Mouse (Mus musculus) neural tube, embryonic 11.5 days (tissue): ENCODE results near the gene Tbc1d10b. TPM values are rescaled to one million over a fixed set of nuclear protein-coding genes. Genes with fewer than 3 reads are reported as not detected.
"Not testable (repeated sequence)": the region's sequence is repeated elsewhere in the genome, so short reads cannot be mapped to it uniquely, and the experiment has no call there.

Experiments used
- ATAC-seq: fragments of 200-750 bp; cut with Nextera tagmentation; 2 replicates; pipeline ENCODE4 v1.8.0; 2017; ENCODE audit warnings: moderate number of reproducible peaks, mild to moderate bottlenecking, moderate TSS enrichment, moderate library complexity; ENCODE audit not compliant: insufficient read depth, low FRiP score, low TSS enrichment
- DNase-seq: peaks from one replicate; pipeline ENCODE4 v3.0.0-alpha.2; 2015; ENCODE audit warnings: low spot score
- H3K27ac ChIP-seq: fragments of 300-500 bp; sonication (generic); 2 replicates; pipeline ENCODE4 v1.5.1; 2014; ENCODE audit warnings: low read depth, mild to moderate bottlenecking, low read length
- H3K27me3 ChIP-seq: fragments of 300-500 bp; sonication (generic); 2 replicates; pipeline ENCODE4 v1.6.1; 2014; ENCODE audit warnings: mild to moderate bottlenecking, low read length, mixed read lengths; ENCODE audit not compliant: control insufficient read depth, insufficient read depth
- H3K36me3 ChIP-seq: fragments of 300-500 bp; sonication (generic); 2 replicates; pipeline ENCODE4 v1.6.1; 2014; ENCODE audit warnings: mild to moderate bottlenecking, low read length, moderate library complexity, mixed read lengths; ENCODE audit not compliant: control insufficient read depth, insufficient read depth
- H3K4me1 ChIP-seq: fragments of 300-500 bp; sonication (generic); 2 replicates; pipeline ENCODE4 v1.6.1; 2014; ENCODE audit warnings: low read length, mixed read lengths; ENCODE audit not compliant: control insufficient read depth, insufficient read depth
- H3K4me2 ChIP-seq: fragments of 300-500 bp; sonication (generic); 2 replicates; pipeline ENCODE4 v1.6.1; 2014; ENCODE audit warnings: low read depth, mild to moderate bottlenecking, moderate library complexity
- H3K4me3 ChIP-seq: fragments of 300-500 bp; sonication (generic); 2 replicates; pipeline ENCODE4 v1.5.1; 2014; ENCODE audit warnings: low read depth, low read length
- H3K9ac ChIP-seq: fragments of 300-500 bp; sonication (generic); 2 replicates; pipeline ENCODE4 v1.6.1; 2014; ENCODE audit warnings: mild to moderate bottlenecking, low read length
- H3K9me3 ChIP-seq: fragments of 300-500 bp; sonication (generic); 2 replicates; pipeline ENCODE4 v1.6.1; 2016; ENCODE audit warnings: low read length; ENCODE audit not compliant: control insufficient read depth
- WGBS: fragments of 180-500 bp; shearing (Covaris S2); extraction: QIAGEN DNeasy Blood & Tissue Kit; methylation state at CpG from one replicate; pipeline ENCODE4 v1.1.7; 2014; 5-methylcytosine and 5-hydroxymethylcytosine counted together
- polyA plus RNA-seq: library from polyadenylated mRNA; unstranded; fragments of >200 nt; fragmentation: Nextera tagmentation; extraction: Ambion mirVana; gene quantifications from 2 replicates; pipeline ENCODE4 v1.2.1, GENCODE M21; 2014

The Tbc1d10b gene
- polyA plus RNA-seq, 1 experiment from 2014 or later: 23.9 TPM

DNA sequence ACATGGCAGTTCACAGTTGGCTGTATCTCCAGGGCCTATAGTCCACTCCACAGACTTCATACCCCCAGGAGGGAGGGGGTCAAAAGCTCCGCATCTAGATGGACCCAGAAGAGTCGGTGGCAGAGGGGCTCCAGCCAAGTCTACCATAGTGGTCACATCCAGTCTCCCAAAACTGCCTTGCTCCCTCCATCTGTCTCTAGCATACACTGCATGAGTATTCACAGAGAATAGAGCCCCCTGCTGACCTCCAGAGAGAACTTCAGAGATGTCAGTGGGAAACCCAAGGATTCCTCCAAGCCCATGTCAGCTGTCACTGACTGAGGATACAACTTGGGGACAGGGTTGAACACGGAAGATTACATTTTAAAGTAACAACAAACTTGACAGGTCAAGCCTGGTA lies 22.7 kb downstream of the Tbc1d10b start:
- Histone ChIP-seq H3K4me1 (no peaks in the 10 kb centered on the region), H3K27me3 (no peaks in the 10 kb centered on the region), H3K27ac (no peak overlapping the region), H3K9ac (no peak overlapping the region), H3K4me2 (no peak overlapping the region), H3K9me3 (no peaks in the 10 kb centered on the region), H3K4me3 (no peak overlapping the region), H3K36me3 (no peaks in the 10 kb centered on the region)
- WGBS: 57% methylated on average over 3 of the region's 3 CpGs
- no peak for DNase-seq
- ATAC-seq: no peak

DNA sequence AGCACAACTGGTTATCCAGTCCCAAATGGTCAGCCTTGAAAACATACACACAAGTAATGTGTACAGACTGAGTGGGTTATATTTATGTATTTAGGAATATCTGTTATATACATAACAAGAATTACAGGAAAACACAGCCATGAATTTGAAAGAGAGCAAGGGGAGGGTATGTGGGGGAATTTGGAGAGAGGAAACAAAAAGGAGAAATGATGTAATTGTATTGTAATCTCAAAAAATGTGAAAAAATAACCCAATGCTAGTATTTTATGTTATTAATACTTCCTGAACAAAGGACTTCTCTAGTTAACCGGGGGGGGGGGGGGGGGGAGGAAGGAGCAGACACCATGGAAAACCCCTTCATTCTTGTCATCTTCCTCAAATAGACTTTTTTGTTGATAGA lies 23.5 kb downstream of the Tbc1d10b start:
- no peak overlapping the region for H3K4me3 ChIP-seq
- H3K4me2 ChIP-seq: no peak overlapping the region
- DNase-seq: no peak
- 90% methylated on average over 1 of the region's 1 CpGs for WGBS
- no peaks in the 10 kb centered on the region for H3K9me3 ChIP-seq
- H3K27me3 ChIP-seq: no peaks in the 10 kb centered on the region
- H3K4me1 ChIP-seq: no peaks in the 10 kb centered on the region
- no peak overlapping the region for H3K27ac ChIP-seq
- H3K36me3 ChIP-seq: no peaks in the 10 kb centered on the region
- H3K9ac ChIP-seq: no peak overlapping the region
- ATAC-seq: no peak

- 83% methylated on average over 6 of the region's 6 CpGs for WGBS
- H3K27ac ChIP-seq: no peak overlapping the region
- no peaks in the 10 kb centered on the region for H3K4me1 ChIP-seq
- DNase-seq (no peak), ATAC-seq (no peak)
- H3K9me3 ChIP-seq: no peaks in the 10 kb centered on the region
- H3K4me3 ChIP-seq: no peak overlapping the region
- no peaks in the 10 kb centered on the region for H3K27me3 ChIP-seq
- H3K36me3 ChIP-seq: no peaks in the 10 kb centered on the region
- H3K4me2 ChIP-seq: no peak overlapping the region
- no peak overlapping the region for H3K9ac ChIP-seq
Observed at GRCm38 (mm10) chr7:127183828-127184227, 24.4 kb downstream of the Tbc1d10b start.

DNA sequence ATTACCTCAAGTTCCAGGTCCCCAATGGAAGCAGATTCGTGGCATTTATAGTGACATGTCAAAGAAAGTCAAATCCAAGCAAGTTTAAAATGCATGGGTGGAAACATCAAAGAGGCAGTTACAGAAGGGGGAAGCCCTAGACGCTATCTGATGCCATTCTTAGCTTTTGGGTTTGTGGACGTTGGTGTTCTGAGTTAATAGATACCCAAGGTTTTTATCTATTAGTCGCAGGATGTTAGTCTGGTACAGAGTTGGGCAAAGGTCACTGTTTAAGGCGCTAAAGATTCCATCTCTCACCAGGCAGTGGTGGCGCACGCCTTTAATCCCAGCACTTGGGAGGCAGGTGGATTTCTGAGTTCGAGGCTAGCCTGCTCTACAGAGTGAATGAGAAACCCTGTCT lies 24.9 kb downstream of the Tbc1d10b start:
- WGBS: 84% methylated on average over 8 of the region's 8 CpGs
- Histone ChIP-seq H3K27me3 (no peaks in the 10 kb centered on the region), H3K36me3 (no peaks in the 10 kb centered on the region), H3K4me3 (no peak overlapping the region), H3K4me1 (no peaks in the 10 kb centered on the region), H3K9ac (no peak overlapping the region), H3K9me3 (no peaks in the 10 kb centered on the region), H3K27ac (no peak overlapping the region), H3K4me2 (no peak overlapping the region)
- DNase-seq: no peak
- ATAC-seq: no peak

DNA sequence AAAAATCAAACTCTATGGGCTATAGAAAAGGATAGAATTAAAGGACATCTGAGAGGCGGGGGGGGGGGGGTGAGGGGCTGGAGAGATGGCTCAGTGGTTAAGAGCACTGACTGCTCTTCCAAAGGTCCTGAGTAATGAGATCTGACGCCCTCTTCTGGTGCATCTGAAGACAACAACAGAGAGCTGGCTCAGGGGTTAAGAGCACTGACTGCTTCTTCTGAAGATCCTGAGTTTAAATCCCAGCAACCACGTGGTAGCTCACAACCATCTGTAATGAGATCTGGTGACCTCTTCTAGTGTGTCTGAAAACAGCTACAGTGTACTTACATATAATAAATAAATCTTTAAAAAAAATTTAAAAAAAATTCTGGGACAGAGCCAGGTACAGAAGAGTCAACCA lies 26.5 kb downstream of the Tbc1d10b start:
- not testable (repeated sequence) for DNase-seq, H3K9ac ChIP-seq, H3K4me1 ChIP-seq, ATAC-seq, H3K36me3 ChIP-seq, H3K27me3 ChIP-seq, H3K9me3 ChIP-seq, H3K4me3 ChIP-seq, H3K27ac ChIP-seq, H3K4me2 ChIP-seq
- WGBS: 42% methylated on average over 3 of the region's 3 CpGs

DNA sequence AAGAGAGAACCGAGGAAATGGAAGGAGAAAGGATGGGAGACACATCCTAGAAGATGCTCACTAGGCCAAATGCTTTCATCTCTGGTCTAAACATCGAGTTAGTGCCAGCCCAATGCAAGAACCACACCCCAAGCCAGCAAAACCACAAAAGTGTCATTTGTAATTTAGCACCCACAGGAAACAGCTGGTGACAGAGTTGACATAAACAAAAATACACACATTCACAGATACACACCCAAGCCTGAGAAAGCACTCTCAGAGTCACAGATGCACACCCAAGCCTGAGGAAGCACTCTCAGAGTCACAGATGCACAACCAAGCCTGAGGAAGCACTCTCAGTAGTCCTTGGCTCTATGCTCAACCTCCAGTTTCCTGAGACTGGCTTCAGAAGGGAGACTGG lies 27.5 kb downstream of the Tbc1d10b start:
- WGBS: 73% methylated on average over 2 of the region's 2 CpGs

GRCm38 (mm10) chr7:127176937-127177336 lies 31.3 kb downstream of the Tbc1d10b start:
- WGBS: 72% methylated on average over 4 of the region's 4 CpGs
- Histone ChIP-seq H3K27ac (no peak overlapping the region), H3K36me3 (no peaks in the 10 kb centered on the region), H3K4me3 (no peak overlapping the region), H3K9me3 (no peaks in the 10 kb centered on the region), H3K27me3 (no peaks in the 10 kb centered on the region), H3K4me1 (no peaks in the 10 kb centered on the region), H3K9ac (no peak overlapping the region), H3K4me2 (no peak overlapping the region)
- no peak for DNase-seq
- ATAC-seq: no peak

More for the DNA sequence above, 27.5 kb downstream of the Tbc1d10b start:
- DNase-seq (no peak), ATAC-seq (no peak)
- Histone ChIP-seq H3K4me3 (no peak overlapping the region), H3K9me3 (no peaks in the 10 kb centered on the region), H3K36me3 (no peaks in the 10 kb centered on the region), H3K4me1 (no peaks in the 10 kb centered on the region), H3K27ac (no peak overlapping the region), H3K9ac (no peak overlapping the region), H3K4me2 (no peak overlapping the region), H3K27me3 (no peaks in the 10 kb centered on the region)

GRCm38 (mm10) chr7:127166501-127166900 lies 41.8 kb downstream of the Tbc1d10b start:
- H3K4me2 ChIP-seq: no peak overlapping the region
- no peaks in the 10 kb centered on the region for H3K27me3 ChIP-seq
- H3K4me3 ChIP-seq: no peak overlapping the region
- ATAC-seq (no peak), DNase-seq (no peak)
- H3K36me3 ChIP-seq: no peaks in the 10 kb centered on the region
- WGBS: 92% methylated on average over 5 of the region's 5 CpGs
- H3K9me3 ChIP-seq: no peaks in the 10 kb centered on the region
- no peaks in the 10 kb centered on the region for H3K4me1 ChIP-seq
- H3K27ac ChIP-seq: no peak overlapping the region
- no peak overlapping the region for H3K9ac ChIP-seq

DNA sequence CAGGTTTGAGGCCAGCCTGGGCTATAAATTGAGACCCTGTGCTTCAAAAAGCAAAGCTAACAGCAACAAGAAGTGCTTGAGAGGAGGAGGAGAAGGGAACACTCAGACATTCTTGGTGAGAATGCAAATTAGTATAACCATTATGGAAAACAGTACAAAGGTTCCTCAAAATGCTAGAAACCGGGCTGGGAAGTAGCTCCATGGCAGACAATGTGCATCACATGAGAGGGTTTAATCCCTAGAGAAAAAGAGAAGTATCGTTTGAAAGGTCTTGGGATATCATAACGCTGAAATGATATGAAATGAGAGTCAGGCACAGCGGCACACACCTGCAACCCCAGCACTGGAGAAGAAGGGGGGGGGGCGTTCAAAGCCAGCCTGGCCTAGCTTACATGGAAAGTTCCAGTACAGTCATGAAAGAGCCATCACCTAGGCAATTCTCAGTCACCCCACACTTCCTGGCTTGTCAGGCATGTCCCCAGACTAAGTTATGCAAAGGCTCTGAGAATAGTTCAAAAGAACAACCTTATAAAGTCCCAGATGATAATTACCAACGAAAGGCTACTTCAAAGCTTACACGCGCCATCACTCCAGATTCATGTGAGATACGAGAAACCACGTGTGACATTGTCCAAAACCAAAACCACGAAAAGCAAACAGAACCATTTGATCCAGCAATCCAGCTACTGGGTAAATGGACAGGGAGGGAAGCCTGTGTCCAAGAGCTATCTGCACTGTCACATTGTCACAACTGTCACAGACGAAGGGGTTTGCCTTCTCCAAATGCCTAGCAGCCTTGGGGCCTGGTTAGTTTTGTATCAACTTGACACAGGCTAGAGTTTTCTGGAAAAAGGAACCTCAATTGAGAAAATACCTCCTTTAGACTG lies 42.4 kb downstream of the Tbc1d10b start:
- no peak for DNase-seq
- Histone ChIP-seq H3K4me2 (no peak overlapping the region), H3K4me1 (no peaks in the 10 kb centered on the region), H3K27ac (no peak overlapping the region), H3K27me3 (no peaks in the 10 kb centered on the region), H3K9me3 (no peaks in the 10 kb centered on the region), H3K4me3 (no peak overlapping the region), H3K9ac (no peak overlapping the region), H3K36me3 (no peaks in the 10 kb centered on the region)
- no peak for ATAC-seq
- 90% methylated on average over 12 of the region's 12 CpGs for WGBS
